Mouse (Mus musculus) kidney, embryonic 16.5 days (tissue): Measurements from ENCODE around the gene Zc2hc1c. TPM values are rescaled to one million over a fixed set of nuclear protein-coding genes. Genes with fewer than 3 reads are reported as not detected.

Experiments used
- ATAC-seq: fragments of 200-750 bp; cut with Nextera tagmentation; 2 replicates; pipeline ENCODE4 v1.8.0; 2017; ENCODE audit warnings: moderate TSS enrichment; ENCODE audit not compliant: low FRiP score, low TSS enrichment
- H3K27ac ChIP-seq: fragments of 300-500 bp; sonication (generic); 2 replicates; pipeline ENCODE4 v1.5.1; 2014; ENCODE audit warnings: low read length
- H3K27me3 ChIP-seq: fragments of 300-500 bp; sonication (generic); 2 replicates; pipeline ENCODE4 v1.6.1; 2014; ENCODE audit warnings: low read length, control low read depth, mixed read lengths; ENCODE audit not compliant: insufficient read depth
- H3K36me3 ChIP-seq: fragments of 300-500 bp; sonication (generic); 2 replicates; pipeline ENCODE4 v1.6.1; 2014; ENCODE audit warnings: low read length, control low read depth, mixed read lengths; ENCODE audit not compliant: insufficient read depth
- H3K4me1 ChIP-seq: fragments of 300-500 bp; sonication (generic); 2 replicates; pipeline ENCODE4 v1.6.1; 2014; ENCODE audit warnings: low read length, control low read depth, mixed read lengths; ENCODE audit not compliant: insufficient read depth
- H3K4me2 ChIP-seq: fragments of 300-500 bp; sonication (generic); replicated peaks from 2 replicates; pipeline ENCODE4 v1.6.1; 2014; ENCODE audit warnings: low read depth, low read length
- H3K4me3 ChIP-seq: fragments of 300-500 bp; sonication (generic); 2 replicates; pipeline ENCODE4 v1.5.1; 2014; ENCODE audit warnings: mild to moderate bottlenecking, low read length
- H3K9ac ChIP-seq: fragments of 300-500 bp; sonication (generic); replicated peaks from 2 replicates; pipeline ENCODE4 v1.6.1; 2014; ENCODE audit warnings: low read length
- H3K9me3 ChIP-seq: fragments of 300-500 bp; sonication (generic); 2 replicates; pipeline ENCODE4 v1.6.1; 2016; ENCODE audit warnings: low read length, control low read depth
- WGBS: fragments of 180-500 bp; shearing (Covaris S2); extraction: QIAGEN DNeasy Blood & Tissue Kit; methylation state at CpG from one replicate; pipeline ENCODE4 v1.1.7; 2014; 5-methylcytosine and 5-hydroxymethylcytosine counted together
- microRNA-seq: library from miRNA; unstranded; fragments of <30 nt; microRNA quantifications from one replicate; pipeline ENCODE4, GENCODE M21; 2016
- polyA plus RNA-seq: library from polyadenylated mRNA; unstranded; fragments of >200 nt; fragmentation: Nextera tagmentation; extraction: Ambion mirVana; gene quantifications from 2 replicates; pipeline ENCODE4 v1.2.1, GENCODE M21; 2015

Gene Zc2hc1c
- polyA plus RNA-seq, 1 experiment from 2014 or later = 4.4 TPM

- Histone ChIP-seq H3K4me2 (no peak overlapping the region), H3K27ac (no peak overlapping the region), H3K27me3 (no peaks in the 10 kb centered on the region), H3K9ac (no peak overlapping the region), H3K4me1 (peaks cover 5% of the 10 kb centered on the region), H3K36me3 (peaks cover 21% of the 10 kb centered on the region), H3K9me3 (no peaks in the 10 kb centered on the region), H3K4me3 (no peak overlapping the region)
- ATAC-seq = no peak
- 60% methylated on average over 7 of the region's 7 CpGs for WGBS
Measured at GRCm38 (mm10) chr12:85344252-85344651, 55.9 kb downstream of the Zc2hc1c start.

- 94% methylated on average over 6 of the region's 6 CpGs for WGBS
- Histone ChIP-seq H3K27ac (no peak overlapping the region), H3K9me3 (no peaks in the 10 kb centered on the region)
Measured at GRCm38 (mm10) chr12:85345559-85345958, 57.2 kb downstream of the Zc2hc1c start.

DNA sequence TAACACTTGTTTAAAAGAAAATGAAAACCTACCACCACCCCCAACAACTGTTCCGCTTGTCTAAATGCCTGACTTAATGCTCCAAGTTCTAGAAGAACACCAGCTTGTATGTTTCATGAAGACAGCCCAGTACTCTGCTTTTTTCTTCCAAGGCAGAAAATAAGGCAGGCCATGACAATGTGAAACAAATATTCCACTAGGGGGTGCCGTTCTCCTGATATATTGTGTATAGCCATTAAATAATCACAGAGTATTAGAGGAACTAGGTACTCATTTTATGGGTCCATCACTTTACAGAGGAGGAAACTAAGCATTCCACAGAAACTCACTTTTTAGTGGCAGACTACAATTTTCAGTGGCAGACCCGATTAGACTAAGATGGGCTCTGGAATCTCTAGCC, 58.0 kb downstream of the Zc2hc1c start:
- no peak overlapping the region for H3K4me2 ChIP-seq
- H3K27me3 ChIP-seq = no peaks in the 10 kb centered on the region
- H3K36me3 ChIP-seq = peaks cover 22% of the 10 kb centered on the region
- H3K4me3 ChIP-seq = no peak overlapping the region
- 53% methylated on average over 3 of the region's 3 CpGs for WGBS
- ATAC-seq = peak; percentile 29; the same call in 1 of the 2 replicates
- H3K9ac ChIP-seq = no peak overlapping the region
- no peaks in the 10 kb centered on the region for H3K4me1 ChIP-seq
- H3K9me3 ChIP-seq = no peaks in the 10 kb centered on the region
- no peak overlapping the region for H3K27ac ChIP-seq

More at GRCm38 (mm10) chr12:85345559-85345958, 57.2 kb downstream of the Zc2hc1c start:
- peaks cover 22% of the 10 kb centered on the region for H3K36me3 ChIP-seq
- H3K4me3 ChIP-seq = no peak overlapping the region
- H3K4me1 ChIP-seq = no peaks in the 10 kb centered on the region
- H3K4me2 ChIP-seq = no peak overlapping the region
- ATAC-seq = no peak
- no peaks in the 10 kb centered on the region for H3K27me3 ChIP-seq
- no peak overlapping the region for H3K9ac ChIP-seq

DNA sequence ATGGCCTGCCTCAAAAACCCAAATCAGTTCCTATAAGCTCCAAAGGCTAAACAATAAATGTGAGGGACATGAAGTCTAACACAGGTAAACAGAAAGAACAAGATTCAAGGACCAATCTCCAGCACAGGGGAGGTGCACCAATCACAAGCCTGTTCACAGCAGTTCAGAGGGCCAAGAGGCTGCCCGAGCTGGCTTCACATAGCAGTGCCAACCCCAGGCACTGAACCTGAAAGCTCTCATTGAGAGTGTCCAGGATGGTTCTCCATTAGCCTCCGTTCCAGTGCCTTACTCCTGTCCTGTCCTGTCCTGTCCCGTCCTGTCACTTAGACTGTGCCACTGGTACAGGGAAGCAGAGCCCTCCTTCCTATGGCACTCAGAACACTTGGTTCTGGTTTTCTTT, 58.8 kb downstream of the Zc2hc1c start:
- no peak for ATAC-seq
- no peak overlapping the region for H3K27ac ChIP-seq
- H3K9ac ChIP-seq = no peak overlapping the region
- peaks cover 19% of the 10 kb centered on the region for H3K36me3 ChIP-seq
- H3K9me3 ChIP-seq = no peaks in the 10 kb centered on the region
- 73% methylated on average over 3 of the region's 3 CpGs for WGBS
- no peaks in the 10 kb centered on the region for H3K27me3 ChIP-seq
- H3K4me3 ChIP-seq = no peak overlapping the region
- no peak overlapping the region for H3K4me2 ChIP-seq
- H3K4me1 ChIP-seq = no peaks in the 10 kb centered on the region

- peaks cover 20% of the 10 kb centered on the region for H3K36me3 ChIP-seq
- H3K9me3 ChIP-seq = no peaks in the 10 kb centered on the region
- H3K4me1 ChIP-seq = no peaks in the 10 kb centered on the region
- H3K9ac ChIP-seq = no peak overlapping the region
- ATAC-seq = 0 out of 2 replicates have a peak, but pooled peaks have one; percentile 11
- no peak overlapping the region for H3K4me2 ChIP-seq
- 77% methylated on average over 6 of the region's 6 CpGs for WGBS
- peak overlapping the region; percentile 39; the same call in 1 of the 2 replicates for H3K27ac ChIP-seq
- no peak overlapping the region for H3K4me3 ChIP-seq
- no peaks in the 10 kb centered on the region for H3K27me3 ChIP-seq
Measured at GRCm38 (mm10) chr12:85348338-85348737, 59.9 kb downstream of the Zc2hc1c start.

Small RNA genes within 50 kb of the gene (microRNA-seq; reads per million reads assigned to microRNA genes)
- gene Mir6938 = 0.63 reads per million

Other genes starting within 250 kb of the Zc2hc1c start
- 3.7 and 4.9 TPM in 2 replicates for gene Prox2, start 177.8 kb upstream of the Zc2hc1c start, polyA plus RNA-seq
- gene Dlst, start 177.8 kb upstream of the Zc2hc1c start, polyA plus RNA-seq = 153 TPM in 2 replicates
- gene Rps6kl1, start 137.3 kb upstream of the Zc2hc1c start, polyA plus RNA-seq = 0.86 and 1.1 TPM in 2 replicates
- 16.9 and 18.4 TPM in 2 replicates for gene Pgf, start 110.8 kb upstream of the Zc2hc1c start, polyA plus RNA-seq
- 108 and 110 TPM in 2 replicates for gene Eif2b2, start 69.1 kb upstream of the Zc2hc1c start, polyA plus RNA-seq
- 9.7 and 10.9 TPM in 2 replicates for gene Mlh3, start 18.0 kb upstream of the Zc2hc1c start, polyA plus RNA-seq
- gene Acyp1, start 153 bp upstream of the Zc2hc1c start, polyA plus RNA-seq = 57.4 and 57.5 TPM in 2 replicates
- gene Nek9, start 50.8 kb downstream of the Zc2hc1c start, polyA plus RNA-seq = 20.7 and 23.9 TPM in 2 replicates
- 347 and 350 TPM in 2 replicates for gene Tmed10, start 86.3 kb downstream of the Zc2hc1c start, polyA plus RNA-seq
- gene Fos, start 185.3 kb downstream of the Zc2hc1c start, polyA plus RNA-seq = 2.7 and 3.5 TPM in 2 replicates